Mouse (Mus musculus) ES-Bruce4 (cell line): Measurements from ENCODE around the gene Chrna9.

Source experiments
- CTCF ChIP-seq: IDR thresholded peaks from one replicate; pipeline ENCODE4 v1.8.1; 2011; ENCODE audit warnings: low read depth, low read length
- EP300 ChIP-seq: IDR thresholded peaks from 2 replicates; pipeline ENCODE4 v1.6.1; 2011; ENCODE audit warnings: low read depth, low read length; ENCODE audit not compliant: insufficient read depth
- POLR2A ChIP-seq: IDR thresholded peaks from one replicate; pipeline ENCODE4 v1.8.1; 2011; ENCODE audit warnings: low read length; ENCODE audit not compliant: insufficient read depth

- TF ChIP-seq CTCF (no peak), POLR2A (no peak), EP300 (no peak)
Observed at GRCm38 (mm10) chr5:65902811-65903210, 31.9 kb upstream of the Chrna9 start.
